Mouse (Mus musculus) urinary bladder, postnatal 25 days (tissue): Measurements from ENCODE around the gene Actr3.
A peak's percentile ranks its signal among the peaks of the same experiment; 100 is the strongest.
"Not testable (repeated sequence)": the region's sequence is repeated elsewhere in the genome, so short reads cannot be mapped to it uniquely, and the experiment has no call there.

ENCODE experiments used
- DNase-seq: peaks from one replicate; pipeline ENCODE4 v3.0.0; 2022; ENCODE audit warnings: low spot score

The Actr3 gene

DNA sequence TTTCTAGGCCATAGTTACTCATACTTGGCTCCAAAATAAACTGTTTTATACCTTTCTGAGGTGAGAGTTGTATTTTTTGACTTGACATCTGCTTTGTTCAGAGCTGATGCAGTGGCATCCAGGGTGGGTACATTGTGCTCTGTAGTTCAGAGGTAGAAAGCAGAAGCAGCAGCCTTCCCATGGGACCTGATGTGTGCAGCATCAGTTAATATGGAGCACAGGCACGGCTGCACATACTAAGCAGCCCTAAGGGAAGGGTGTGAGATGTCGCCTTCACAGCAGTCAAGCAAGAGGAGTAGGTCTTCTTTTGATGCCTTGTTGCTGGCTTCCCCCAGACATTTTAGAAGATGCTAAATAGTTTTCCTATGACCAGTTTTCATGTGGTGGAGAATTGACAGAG is 3.3 kb upstream of the Actr3 start:
- no peak for DNase-seq

DNA sequence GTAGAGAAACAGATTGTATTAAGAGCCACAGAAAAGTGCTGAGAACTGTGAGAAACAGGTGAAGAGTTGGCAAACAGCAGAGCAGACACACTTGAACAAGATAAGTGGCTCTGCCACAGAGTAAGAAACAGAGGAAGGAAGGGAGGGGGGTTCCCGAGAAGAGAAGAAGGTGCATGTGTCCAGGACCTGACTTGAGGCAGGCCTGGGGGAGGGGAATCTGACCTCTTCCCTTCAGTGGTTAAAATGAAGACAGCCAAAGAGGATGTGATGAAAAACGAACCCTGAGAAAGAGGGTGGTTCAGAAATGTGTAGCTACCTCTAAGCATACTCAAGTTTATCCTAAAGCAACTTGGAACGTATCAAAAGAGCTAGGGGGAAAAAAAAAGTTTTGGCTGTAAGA is 2.4 kb upstream of the Actr3 start:
- no peak for DNase-seq

DNA sequence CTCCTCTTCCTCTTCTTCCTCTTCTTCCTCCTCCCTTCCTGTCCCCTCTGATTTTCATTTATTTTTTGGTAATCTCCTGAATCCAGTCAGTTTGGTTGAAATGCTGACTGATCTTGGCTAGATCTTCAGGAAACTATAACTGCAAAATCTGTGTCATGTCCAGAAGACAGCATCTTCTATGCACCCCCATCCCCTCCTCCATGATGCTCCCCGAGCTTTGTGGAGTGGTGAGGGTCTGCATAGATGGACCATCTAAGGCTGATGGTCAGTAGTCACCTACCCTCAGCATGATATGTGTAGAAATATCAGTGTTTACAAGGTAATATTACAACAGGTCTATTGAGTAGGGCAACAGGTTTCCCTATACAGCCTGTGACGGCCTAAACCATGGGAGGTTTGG is 1.6 kb upstream of the Actr3 start:
- DNase-seq = no peak

DNA sequence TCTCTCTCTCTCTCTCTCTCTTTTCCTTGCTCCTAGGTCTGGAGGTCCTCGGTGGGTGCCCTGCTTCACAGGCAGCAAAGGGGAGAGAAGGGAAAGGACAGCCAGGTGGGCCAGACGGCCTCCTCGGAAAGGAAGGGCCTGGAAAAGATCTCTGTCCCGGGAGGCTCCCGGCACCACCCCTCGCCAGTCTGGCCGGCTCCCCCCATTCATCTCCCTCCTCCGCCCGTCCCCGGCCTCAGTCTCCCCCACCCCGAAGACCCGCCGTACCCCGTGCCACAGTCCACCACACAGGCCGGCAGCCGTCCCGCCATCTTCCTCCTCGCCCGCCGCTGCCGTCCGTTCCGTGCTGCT is 534 bp downstream of the Actr3 start:
- no peak for DNase-seq

DNA sequence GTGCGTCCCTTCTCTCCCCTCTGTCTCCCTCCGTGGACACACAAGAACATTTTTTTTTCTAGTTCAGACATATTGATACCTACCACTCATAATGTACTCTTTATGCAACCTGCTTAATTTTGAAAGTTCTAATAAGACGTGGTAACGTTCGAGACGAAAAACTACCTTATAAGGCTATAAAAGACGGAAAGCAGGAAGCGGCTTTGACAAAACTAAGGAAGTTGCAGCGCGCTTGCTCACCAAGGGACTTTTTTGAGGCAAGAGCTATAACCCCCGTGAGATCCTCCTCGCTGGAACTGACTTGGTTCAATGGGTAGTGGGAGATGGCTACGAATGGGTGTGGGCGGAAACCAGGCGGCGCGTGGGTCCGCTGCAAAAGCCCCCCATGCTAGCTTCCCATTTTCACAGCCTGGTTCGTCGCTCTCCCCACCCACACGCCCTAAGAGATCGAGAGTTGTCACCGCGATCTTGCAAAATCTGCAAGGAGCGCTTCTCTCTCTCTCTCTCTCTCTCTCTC is 984 bp downstream of the Actr3 start:
- peak; percentile 43 for DNase-seq

DNA sequence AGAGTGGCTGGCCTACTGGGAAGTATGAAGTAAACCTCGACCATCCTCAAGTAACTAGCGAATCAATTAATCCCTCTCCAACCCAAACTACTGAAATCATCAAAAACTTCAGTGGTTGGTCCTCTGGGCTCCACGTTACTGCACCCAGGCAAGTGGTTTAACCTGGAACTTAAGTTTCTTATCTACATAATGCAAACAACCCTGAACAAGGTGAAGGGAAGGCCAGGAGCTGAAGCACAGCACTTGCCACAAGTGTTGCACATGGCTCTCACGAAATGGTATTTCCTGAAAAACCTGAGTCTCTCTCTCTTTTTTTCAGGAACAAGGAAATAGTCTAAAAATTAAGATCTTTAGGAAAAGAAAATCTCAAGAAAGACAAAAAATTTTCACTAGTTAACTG is 4.2 kb downstream of the Actr3 start:
- no peak for DNase-seq

DNA sequence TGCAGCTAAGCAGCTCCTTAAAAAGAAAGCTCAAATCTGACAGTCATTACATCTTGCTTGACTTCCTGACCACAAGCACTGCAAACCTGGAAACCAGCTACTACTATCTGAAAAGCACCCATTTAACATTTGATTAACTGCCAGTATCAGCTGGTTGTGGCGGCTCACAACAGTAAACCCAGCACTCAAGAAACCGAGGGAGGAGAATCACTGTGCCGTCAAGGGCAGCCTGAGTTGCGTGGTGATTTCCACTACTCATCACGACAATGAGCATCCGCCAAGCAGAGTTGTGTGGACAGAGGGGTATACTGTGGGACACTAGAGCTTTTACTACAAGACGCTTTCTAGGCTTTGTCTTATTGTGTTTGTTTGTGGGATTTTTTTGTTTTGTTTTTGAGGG is 4.8 kb downstream of the Actr3 start:
- DNase-seq = no peak

DNA sequence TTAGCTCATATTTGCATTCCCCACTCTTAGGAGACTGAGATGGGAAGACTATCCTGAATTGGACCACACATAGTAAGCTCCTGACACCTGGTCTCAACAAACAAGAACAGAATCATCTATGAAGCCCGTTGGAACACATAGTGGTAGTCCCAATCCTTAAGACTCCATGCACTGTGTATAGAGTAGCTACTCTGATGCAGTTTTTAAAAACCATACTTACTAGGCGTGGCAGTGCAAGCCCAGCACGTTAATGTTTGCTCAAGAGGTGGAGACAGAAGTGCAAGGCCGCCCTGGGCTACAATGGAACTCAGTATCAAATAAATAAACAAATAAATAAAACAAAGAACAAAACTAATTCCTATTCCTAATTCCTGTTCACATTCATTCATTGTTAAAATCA is 5.5 kb downstream of the Actr3 start:
- no peak for DNase-seq

DNA sequence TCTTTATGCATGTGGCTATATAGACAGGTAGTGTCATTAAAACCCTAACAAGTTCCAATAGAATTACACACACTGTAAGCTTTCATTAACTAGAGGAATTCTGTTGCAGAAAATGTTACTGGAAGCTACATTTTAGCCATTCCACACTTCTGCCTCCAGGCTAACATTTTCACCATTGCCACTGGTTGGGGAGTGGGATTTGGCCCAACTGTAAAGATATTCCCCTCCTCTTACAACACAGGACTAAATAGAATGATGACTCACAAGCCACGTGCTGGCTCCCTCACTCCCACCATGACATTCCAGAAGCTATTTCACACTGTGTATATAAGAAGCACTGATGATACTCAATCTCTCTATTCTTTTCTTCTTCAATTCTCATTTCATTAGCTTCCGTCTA is 7.2 kb downstream of the Actr3 start:
- DNase-seq = no peak

DNA sequence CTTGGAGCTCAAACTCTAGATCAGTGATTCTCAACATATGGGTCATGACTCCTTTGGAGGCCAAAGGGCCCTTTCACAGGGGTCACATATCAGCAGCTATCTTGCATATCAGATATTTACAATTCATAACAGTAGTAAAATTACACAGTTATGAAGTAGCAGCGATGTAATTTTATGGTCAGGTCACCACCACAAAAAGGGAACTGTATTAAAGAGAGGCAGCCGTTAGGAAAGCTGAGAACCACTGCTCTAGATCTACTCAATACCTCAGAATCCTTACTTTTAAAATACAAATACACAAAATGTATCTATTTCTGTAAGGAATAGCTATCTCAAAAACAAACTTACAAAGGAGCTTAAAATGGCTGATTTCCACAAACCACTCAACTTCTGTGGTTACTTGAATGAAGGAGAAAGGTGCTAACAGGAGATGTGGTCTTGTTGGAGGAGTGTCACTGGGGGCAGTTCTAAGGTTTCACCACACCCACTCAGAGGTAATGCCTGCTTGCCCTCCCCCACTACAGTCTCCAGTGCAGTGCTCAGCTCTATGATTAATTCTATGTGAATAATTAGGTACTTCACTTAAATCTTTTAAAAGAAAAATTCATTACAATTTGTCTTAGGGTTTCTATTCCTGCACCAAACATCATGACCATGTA is 9.0 kb downstream of the Actr3 start:
- no peak for DNase-seq

DNA sequence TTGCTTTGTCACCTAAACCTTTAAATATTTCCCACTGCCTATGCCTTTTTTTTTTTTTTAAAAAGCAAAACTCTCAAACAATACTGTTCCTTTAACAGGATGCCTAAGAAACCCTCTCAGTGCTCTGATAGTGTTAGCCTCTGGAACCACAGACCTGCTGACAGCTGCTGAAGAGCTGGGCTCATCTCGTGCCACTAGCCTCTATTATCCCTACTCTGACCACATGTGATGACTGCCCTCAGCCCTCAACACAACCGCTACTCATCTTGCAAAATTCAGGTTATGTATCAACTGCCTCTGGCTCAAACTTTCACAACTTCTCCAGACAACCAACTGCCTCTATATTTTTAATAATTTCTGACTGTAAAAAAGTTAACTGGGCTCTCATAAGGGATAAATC is 15.6 kb downstream of the Actr3 start:
- DNase-seq = no peak

DNA sequence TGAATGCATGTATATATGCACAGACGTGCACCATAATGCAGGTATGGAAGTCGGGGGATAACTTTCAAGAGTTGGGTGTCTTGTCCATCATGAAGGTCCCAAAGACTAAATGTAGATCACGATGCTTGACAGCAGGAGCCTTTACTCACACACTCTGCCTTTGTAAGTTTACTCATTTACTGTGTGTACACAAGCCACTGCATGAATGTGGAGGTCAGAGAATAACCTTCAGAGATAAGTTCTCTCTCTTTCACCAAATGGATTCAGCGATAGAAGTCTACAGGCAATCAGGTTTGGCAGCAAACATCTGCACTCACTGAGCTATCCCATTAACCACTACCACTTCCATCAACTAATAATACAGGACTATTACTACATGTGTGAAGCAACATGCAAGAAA is 16.8 kb downstream of the Actr3 start:
- DNase-seq = no peak

DNA sequence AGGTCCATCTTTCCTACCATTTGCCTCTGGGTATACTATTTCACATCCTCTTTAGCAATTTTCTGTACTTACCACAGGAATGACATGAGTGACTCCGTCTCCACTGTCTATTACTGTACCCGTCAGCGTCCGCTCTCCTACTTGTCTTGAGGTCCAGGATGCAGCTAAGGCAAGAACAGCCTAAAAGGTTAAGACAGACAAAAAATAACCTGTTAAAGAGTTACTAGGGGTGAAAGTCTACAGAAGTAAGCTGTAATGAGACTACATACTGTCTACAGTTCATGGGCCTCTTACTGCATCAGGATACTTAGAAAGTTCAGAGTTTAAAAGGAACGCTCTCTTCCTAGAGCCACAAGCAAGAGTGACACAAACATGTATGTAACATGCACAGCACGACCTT is 28.3 kb downstream of the Actr3 start:
- DNase-seq = no peak

DNA sequence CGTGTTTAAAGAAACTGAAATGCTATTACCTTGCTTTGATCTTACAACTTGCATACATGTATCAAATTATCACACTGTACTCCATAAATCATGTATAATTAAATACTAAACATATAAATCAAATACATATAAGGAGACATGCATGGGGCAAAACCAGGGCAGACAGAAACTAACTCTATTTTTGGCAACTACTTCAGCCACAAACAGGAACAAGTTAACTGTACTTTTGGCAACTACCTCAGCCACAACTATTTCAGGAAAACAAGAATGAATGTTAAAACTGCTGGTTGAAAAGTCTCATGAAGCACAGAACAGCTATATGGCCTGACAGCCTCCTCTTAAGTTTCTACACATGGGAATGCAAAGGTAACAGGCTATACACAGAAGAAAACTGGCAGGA is 40.1 kb downstream of the Actr3 start:
- DNase-seq = no peak

DNA sequence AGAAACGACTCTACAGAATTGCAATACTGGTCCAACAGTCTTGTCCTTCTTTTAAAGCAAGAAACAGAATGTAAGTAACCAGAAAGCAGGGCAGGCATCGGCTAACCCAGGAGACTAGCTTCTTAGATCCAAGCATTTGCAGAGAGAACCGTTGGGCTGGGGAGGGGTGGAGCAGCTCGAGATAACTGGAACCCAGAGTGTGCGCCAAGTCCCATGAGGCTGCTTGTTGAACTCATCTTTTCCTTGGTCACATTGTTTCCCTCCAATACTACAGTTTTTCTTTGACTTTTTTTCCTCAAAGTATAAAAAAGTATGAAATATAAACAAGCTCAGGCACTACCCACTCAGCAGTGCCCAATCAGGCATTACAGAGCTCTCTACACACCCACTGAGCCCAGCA is 42.2 kb downstream of the Actr3 start:
- not testable (repeated sequence) for DNase-seq

DNA sequence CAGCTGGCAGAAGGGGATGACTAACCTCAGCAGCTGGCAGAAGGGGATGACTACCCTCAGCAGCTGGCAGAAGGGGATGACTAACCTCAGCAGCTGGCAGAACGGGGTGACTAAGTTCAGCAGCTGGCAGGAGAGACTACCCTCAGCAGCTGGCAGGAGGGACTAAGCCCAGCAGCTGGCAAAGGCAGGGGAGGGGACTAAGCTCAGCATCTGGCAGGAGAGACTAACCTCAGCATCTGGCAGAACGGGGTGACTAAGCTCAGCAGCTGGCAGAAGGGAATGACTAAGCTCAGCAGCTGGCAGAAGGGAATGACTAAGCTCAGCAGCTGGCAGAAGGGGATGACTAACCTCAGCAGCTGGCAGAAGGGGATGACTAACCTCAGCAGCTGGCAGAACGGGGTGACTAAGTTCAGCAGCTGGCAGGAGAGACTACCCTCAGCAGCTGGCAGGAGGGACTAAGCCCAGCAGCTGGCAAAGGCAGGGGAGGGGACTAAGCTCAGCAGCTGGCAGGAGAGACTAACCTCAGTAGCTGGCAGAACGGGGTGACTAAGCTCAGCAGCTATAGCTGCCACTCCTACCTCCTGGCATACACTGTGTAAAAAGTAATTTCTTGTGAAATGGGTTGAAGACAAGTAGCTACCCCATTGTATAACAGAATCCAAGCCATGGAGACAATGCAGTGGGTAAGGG is 45.3 kb downstream of the Actr3 start:
- DNase-seq = not testable (repeated sequence)

DNA sequence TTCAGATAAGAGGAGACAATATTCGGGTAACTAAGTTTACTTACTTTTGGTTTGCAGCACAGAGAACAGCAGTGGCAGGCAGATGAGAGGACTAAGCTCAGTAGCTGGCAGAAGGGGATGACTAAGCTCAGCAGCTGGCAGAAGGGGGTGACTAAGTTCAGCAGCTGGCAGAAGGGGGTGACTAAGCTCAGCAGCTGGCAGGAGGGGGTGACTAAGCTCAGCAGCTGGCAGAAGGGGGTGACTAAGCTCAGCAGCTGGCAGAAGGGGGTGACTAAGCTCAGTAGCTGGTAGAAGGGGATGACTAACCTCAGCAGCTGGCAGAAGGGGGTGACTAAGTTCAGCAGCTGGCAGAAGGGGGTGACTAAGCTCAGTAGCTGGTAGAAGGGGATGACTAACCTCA is 45.9 kb downstream of the Actr3 start:
- DNase-seq = not testable (repeated sequence)

DNA sequence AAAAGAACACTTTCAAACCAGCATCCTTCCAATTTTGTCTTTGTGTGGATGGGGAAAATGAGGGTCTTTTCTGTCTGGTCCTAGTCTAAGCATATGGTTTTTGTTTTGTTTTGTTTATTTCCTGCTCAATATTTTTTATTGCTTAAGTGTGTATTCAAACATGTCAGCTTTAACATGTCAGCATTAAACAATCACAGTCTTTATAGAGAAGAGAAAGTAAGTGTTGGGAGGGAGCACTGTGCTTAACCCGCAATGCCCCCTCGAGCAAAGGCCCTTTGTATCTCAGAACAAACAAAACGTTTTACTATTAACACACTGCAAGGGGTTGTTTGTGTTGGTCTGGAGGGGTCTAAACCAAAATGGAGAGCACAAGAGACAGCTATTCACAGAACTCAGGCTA is 47.2 kb downstream of the Actr3 start:
- DNase-seq = no peak

DNA sequence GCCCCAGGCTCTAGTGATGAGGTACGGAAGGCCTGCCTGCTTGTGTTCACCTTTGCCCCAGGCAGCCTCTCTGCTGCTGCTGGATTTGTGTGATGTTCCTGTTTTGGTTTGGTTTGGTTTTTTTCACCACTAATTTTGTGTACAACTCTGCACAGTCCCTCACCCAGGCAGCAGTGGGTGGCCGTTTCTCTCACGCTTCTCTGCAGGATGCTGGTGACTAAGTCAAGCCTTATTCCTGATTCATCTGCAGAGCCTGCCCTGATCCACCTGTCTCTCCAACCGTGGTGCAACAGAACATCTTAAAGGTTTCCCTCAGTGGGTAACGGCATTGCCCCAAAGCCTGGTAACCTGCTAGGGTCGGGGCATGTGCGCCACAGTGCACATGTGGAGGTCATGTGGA is 49.3 kb downstream of the Actr3 start:
- DNase-seq = no peak

DNA sequence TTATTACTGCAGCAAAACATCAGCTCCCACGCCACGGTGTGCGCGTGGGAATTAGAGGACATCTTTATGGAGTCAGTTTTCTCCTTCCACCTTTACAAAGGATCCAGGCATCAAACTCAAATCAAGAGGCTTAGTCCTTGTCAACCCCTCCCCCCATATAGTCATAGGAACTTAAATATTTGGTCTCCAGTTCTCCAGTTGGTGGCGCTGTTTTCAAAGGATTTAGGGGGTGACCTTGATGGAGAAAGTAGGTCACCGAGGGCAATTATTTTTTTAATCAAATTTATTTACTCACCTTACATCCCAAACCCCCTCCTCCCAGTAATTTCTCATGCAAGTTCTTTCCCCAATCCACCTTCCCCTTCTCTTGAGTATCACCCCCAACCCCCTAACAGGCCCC is 52.9 kb downstream of the Actr3 start:
- DNase-seq = peak; percentile 17

DNA sequence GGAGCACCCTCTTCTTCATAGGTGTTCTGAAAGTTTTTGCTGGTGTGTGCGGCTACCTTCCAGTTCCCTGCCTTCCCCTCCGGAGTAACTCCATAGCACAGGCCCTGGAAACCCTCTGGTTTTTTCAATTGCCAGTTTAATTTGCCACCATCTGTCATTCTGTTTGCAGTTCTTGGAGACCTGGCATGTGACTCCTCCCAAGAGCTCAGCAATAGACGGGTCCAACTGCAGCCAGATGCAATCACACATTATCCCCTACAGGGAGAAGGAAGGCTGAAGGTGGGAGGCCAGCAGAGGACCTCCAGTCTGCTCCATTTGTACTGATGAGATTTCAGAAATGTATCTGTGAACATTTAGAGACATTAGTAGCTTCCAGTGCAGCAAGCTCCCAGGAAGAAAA is 56.6 kb downstream of the Actr3 start:
- DNase-seq = no peak

DNA sequence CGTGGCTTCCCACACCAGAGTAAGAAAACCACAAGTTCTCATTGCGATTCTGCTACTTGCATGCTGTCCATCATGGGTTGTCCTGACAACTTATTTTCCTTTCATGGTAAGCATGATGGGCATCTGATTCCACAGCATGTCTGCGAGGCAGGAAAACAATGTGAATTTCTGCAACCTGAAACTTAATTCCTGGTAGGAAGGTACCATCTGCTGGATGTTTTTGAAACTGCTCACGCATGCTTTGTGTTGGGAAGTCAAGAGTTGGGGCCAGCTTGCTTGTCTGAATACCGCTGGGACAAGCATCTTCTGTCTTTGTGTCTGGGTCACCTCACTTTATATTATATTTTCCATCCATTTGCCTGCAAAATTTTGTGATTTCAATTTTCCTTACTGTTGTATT is 62.7 kb downstream of the Actr3 start:
- DNase-seq = no peak

DNA sequence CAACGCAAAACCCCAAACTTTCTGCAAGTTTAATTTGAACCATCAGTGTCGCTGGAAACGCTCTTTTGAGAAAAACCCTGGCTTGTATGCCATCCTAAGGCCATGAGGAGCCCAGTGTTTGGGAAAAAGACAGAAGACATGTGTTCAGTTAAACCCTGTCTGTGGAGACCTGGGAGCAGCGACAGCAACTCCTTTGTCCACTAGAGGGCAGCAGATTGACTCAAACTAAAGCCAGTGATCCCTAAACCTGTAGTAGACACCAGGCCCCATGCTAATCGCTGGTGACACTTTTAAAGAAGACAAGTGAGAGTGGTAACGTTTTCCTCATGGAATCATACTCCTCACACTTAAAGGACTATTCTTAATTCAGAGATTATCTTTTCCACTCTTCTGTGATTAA is 64.7 kb downstream of the Actr3 start:
- DNase-seq = peak; percentile 30

DNA sequence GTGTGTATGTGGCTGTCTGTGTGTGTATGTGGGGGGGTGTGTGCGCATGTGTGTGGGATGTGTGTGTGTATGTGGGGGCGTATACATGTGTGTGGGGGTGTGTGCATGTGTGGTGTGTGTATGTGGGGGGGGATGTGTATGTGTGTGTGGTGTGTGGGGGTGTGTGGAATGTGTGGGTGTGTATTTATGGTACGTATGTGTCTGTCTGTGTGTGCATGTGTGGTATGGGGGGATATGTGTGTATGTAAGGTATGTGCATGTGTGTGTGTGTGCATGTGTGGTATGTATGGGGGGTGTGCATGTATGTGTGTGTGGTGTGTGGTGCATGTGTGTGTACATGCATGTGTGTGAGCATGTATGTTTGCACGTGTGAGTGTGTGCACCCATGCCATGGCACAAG is 70.0 kb downstream of the Actr3 start:
- no peak for DNase-seq
